Mouse (Mus musculus) erythroblast, embryonic 14.5 days (primary cell): ENCODE measurements around the gene Ihh. TPM values are rescaled to one million over a fixed set of nuclear protein-coding genes. Genes with fewer than 3 reads are reported as not detected.

Experiments used
- H3K27me3 ChIP-seq: 2 replicates; pipeline ENCODE4 v1.6.1; 2012; ENCODE audit warnings: inconsistent platforms; ENCODE audit not compliant: control insufficient read depth
- H3K36me3 ChIP-seq: 2 replicates; pipeline ENCODE4 v1.6.1; 2012; ENCODE audit warnings: mild to moderate bottlenecking, inconsistent platforms; ENCODE audit not compliant: control insufficient read depth
- H3K4me1 ChIP-seq: 2 replicates; pipeline ENCODE4 v1.6.1; 2012; ENCODE audit warnings: inconsistent platforms; ENCODE audit not compliant: control insufficient read depth
- H3K4me3 ChIP-seq: replicated peaks from 2 replicates; pipeline ENCODE3; 2012; ENCODE audit warnings: moderate library complexity, mild to moderate bottlenecking, inconsistent platforms
- H3K9me3 ChIP-seq: 2 replicates; pipeline ENCODE4 v1.6.1; 2012; ENCODE audit warnings: low read length, inconsistent platforms, mixed read lengths; ENCODE audit not compliant: control insufficient read depth
- GATA1 ChIP-seq: IDR thresholded peaks from 2 replicates; pipeline ENCODE4 v1.6.1; 2012; ENCODE audit warnings: low read length, inconsistent platforms, mixed read lengths
- TAL1 ChIP-seq: IDR thresholded peaks from 3 replicates; pipeline ENCODE4 v1.6.1; 2012; ENCODE audit warnings: low read length, inconsistent platforms, mixed read lengths
- polyA plus RNA-seq: library from polyadenylated mRNA; stranded (reverse); fragments of >175 nt; gene quantifications from 2 replicates; pipeline ENCODE4 v1.2.3, GENCODE M21; 2012

The Ihh gene
- polyA plus RNA-seq, 1 experiment = 0.19 TPM

GRCm38 (mm10) chr1:74926721-74927120 is 24.8 kb downstream of the Ihh start:
- H3K4me1 ChIP-seq = no peaks in the 10 kb centered on the region
- TF ChIP-seq TAL1 (no peak), GATA1 (no peak)
- no peaks in the 10 kb centered on the region for H3K9me3 ChIP-seq
- H3K4me3 ChIP-seq = no peak overlapping the region
- H3K27me3 ChIP-seq = no peaks in the 10 kb centered on the region; the same call in 1 of the 2 replicates
- no peaks in the 10 kb centered on the region for H3K36me3 ChIP-seq

DNA sequence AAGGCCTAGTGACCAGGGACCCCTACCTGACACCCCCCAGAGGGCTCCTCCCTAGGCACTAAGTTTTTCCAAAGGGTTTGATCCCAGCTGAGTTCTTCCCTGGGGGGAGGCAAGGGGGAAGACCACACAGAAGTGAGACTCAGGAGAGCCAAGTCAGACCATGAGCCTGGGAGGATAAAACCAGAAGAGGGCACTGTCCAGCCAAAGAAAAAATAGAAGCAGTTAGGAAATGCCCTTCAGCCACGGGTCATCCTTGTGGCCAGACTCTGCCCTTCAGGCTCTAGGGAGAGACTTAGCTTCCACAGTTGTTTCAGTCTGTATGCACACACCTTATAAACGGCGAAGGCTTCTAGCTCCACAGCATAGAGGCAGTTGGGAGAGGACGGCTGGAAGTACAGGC is 27.0 kb downstream of the Ihh start:
- Histone ChIP-seq H3K27me3 (no peaks in the 10 kb centered on the region; the same call in 1 of the 2 replicates), H3K36me3 (no peaks in the 10 kb centered on the region), H3K4me3 (no peak overlapping the region), H3K4me1 (no peaks in the 10 kb centered on the region), H3K9me3 (no peaks in the 10 kb centered on the region)
- TF ChIP-seq TAL1 (no peak), GATA1 (no peak)

DNA sequence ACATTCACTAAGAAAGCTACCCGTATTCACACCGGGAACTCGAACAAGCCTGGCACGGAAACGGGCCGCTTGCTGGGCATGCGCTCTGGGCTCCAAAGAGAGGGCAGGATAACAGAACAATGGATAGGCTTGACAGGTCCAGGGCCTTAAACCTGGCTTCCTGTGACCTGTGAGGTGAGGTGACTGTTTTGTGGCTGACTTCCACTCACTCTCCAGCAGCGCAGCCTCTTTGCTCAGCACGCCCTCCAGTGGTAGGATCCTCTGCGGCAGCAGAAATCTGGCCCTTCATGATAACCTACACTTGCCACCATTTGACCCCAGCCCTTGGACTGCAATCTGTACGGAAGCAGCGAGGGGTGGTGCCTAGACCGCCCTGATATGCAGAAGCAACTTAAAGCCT is 35.8 kb downstream of the Ihh start:
- no peaks in the 10 kb centered on the region for H3K4me1 ChIP-seq
- H3K27me3 ChIP-seq = no peaks in the 10 kb centered on the region; the same call in 1 of the 2 replicates
- H3K9me3 ChIP-seq = peaks cover 2% of the 10 kb centered on the region; the same call in 1 of the 2 replicates
- H3K4me3 ChIP-seq = no peak overlapping the region
- no peaks in the 10 kb centered on the region for H3K36me3 ChIP-seq
- TF ChIP-seq TAL1 (no peak), GATA1 (no peak)

DNA sequence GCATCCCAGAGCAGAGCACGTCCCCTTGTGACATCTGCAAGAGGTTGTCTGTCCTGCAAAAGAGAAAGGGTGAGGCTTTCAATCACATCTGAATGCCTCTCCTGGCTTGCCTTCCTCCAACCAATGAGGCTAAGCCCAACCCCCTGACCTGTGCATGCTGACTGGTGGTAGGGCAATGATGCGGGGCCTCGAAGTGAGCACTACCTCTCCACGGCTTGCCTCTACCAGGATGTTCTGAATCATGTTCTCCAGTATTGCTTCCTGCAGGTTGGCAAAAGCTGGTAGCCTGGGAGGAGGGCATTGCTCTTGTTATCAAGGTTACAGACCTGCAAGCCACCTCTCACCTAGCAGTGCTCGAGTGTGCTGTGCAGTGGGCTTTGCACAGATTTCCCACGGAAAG is 49.3 kb downstream of the Ihh start:
- H3K27me3 ChIP-seq = peaks cover 43% of the 10 kb centered on the region
- H3K9me3 ChIP-seq = no peaks in the 10 kb centered on the region
- H3K4me1 ChIP-seq = no peaks in the 10 kb centered on the region
- TF ChIP-seq TAL1 (no peak), GATA1 (no peak)
- H3K36me3 ChIP-seq = no peaks in the 10 kb centered on the region
- H3K4me3 ChIP-seq = no peak overlapping the region

GRCm38 (mm10) chr1:74901686-74902085 is 49.8 kb downstream of the Ihh start:
- Histone ChIP-seq H3K27me3 (peaks cover 45% of the 10 kb centered on the region), H3K9me3 (no peaks in the 10 kb centered on the region), H3K36me3 (no peaks in the 10 kb centered on the region), H3K4me3 (no peak overlapping the region), H3K4me1 (no peaks in the 10 kb centered on the region)
- TF ChIP-seq GATA1 (no peak), TAL1 (no peak)

- Histone ChIP-seq H3K4me3 (no peak overlapping the region), H3K4me1 (no peaks in the 10 kb centered on the region), H3K27me3 (peaks cover 50% of the 10 kb centered on the region), H3K36me3 (no peaks in the 10 kb centered on the region), H3K9me3 (no peaks in the 10 kb centered on the region)
- TF ChIP-seq TAL1 (no peak), GATA1 (no peak)
Observed at GRCm38 (mm10) chr1:74900341-74901285, 50.9 kb downstream of the Ihh start.

DNA sequence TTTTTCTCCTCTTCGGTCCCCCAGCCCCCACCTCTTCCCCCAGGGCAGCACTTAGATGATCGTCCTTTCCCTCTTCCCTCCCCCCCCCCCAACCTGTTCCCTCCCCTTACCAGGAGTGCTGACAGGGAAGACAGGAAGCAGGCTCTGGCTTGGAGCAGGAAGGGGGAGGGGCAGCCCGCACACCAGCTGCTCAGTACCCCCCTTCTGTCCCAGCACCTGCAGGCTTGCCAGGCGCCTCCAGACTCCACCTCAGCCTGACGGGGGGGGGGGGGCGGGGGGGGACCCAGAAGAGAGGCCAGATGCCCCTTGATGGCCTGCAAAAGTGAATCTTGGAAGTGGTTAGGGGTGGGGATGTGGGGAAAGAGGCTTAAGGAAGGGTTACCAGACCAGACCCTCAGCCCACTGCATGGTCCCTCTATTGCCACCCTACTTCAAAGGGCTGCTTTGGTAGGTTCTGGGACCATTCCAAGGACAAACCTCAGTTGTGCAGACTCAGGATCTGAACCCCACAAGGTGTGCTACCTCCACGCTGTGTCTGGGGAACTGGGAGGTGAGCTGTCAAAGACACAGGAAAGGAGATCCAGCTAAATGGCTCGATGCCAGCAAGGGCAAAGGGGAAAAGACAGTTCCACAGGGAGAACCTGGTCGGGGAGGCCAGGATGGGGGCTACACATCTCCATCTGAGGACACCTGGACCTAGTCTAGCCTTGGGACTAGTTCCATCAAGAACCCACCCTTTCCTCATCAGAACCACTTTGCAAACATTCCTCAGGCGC is 52.6 kb downstream of the Ihh start:
- Histone ChIP-seq H3K4me3 (no peak overlapping the region), H3K36me3 (no peaks in the 10 kb centered on the region), H3K9me3 (no peaks in the 10 kb centered on the region), H3K4me1 (no peaks in the 10 kb centered on the region), H3K27me3 (peaks cover 59% of the 10 kb centered on the region)
- TF ChIP-seq GATA1 (no peak), TAL1 (no peak)

DNA sequence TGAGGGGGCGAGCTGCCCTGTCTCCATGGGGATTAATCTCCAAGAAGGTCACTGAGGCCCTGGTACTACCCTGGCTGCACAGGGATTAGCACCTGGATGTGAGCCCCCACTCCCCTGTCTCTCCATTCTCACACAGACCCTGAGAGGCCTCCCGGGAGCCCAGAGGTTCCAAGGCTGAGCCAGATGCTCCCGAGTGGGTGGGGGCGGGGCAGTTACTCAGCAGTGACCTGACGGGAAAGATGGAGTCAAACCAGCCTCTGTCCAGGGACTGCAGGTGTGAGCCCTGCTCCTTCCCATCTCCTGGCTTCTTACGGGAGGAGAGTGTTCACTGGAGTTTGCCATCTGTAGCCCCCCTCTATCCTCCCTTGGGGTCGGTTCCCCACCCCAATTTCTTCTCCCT is 53.5 kb downstream of the Ihh start:
- Histone ChIP-seq H3K4me3 (no peak overlapping the region), H3K36me3 (no peaks in the 10 kb centered on the region), H3K9me3 (no peaks in the 10 kb centered on the region), H3K4me1 (no peaks in the 10 kb centered on the region), H3K27me3 (peaks cover 64% of the 10 kb centered on the region)
- TF ChIP-seq TAL1 (no peak), GATA1 (no peak)

Other genes with a start within 250 kb of the Ihh start
- gene Cyp27a1, start 238.1 kb downstream of the Ihh start, polyA plus RNA-seq = 0.02 and 0.05 TPM in 2 replicates
- gene Prkag3, start 202.5 kb downstream of the Ihh start, polyA plus RNA-seq = 0.02 TPM in 1 of 2 replicates, not detected in the other
- not detected in 2 replicates for gene Wnt6, start 179.8 kb downstream of the Ihh start, polyA plus RNA-seq
- 0.02 and 0.04 TPM in 2 replicates for gene Wnt10a, start 160.2 kb downstream of the Ihh start, polyA plus RNA-seq
- not detected in 2 replicates for gene Cdk5r2, start 96.7 kb downstream of the Ihh start, polyA plus RNA-seq
- not detected in 2 replicates for gene Fev, start 66.3 kb downstream of the Ihh start, polyA plus RNA-seq
- not detected in 2 replicates for gene Cryba2, start 58.5 kb downstream of the Ihh start, polyA plus RNA-seq
- gene Cfap65, start 16.1 kb downstream of the Ihh start, polyA plus RNA-seq = not detected in 2 replicates
- 0.05 and 0.08 TPM in 2 replicates for gene Nhej1, start 173.5 kb upstream of the Ihh start, polyA plus RNA-seq
- 0.05 TPM in 1 of 2 replicates, not detected in the other for gene Slc23a3, start 182.2 kb upstream of the Ihh start, polyA plus RNA-seq
- 8.4 and 9.6 TPM in 2 replicates for gene Cnppd1, start 191.0 kb upstream of the Ihh start, polyA plus RNA-seq
- gene Retreg2, start 191.1 kb upstream of the Ihh start, polyA plus RNA-seq = 10.9 and 14.3 TPM in 2 replicates
- gene Zfand2b, start 217.0 kb upstream of the Ihh start, polyA plus RNA-seq = 6.7 and 7.3 TPM in 2 replicates
- 10.0 and 12.6 TPM in 2 replicates for gene Abcb6, start 228.7 kb upstream of the Ihh start, polyA plus RNA-seq
- gene Ankzf1, start 240.5 kb upstream of the Ihh start, polyA plus RNA-seq = 0.98 and 1.2 TPM in 2 replicates
- gene Atg9a, start 240.5 kb upstream of the Ihh start, polyA plus RNA-seq = 25.7 and 26.4 TPM in 2 replicates